Mouse (Mus musculus) liver, embryonic 15.5 days (tissue): Measurements from ENCODE around the gene Unc5c. TPM values are rescaled to one million over a fixed set of nuclear protein-coding genes. Genes with fewer than 3 reads are reported as not detected.

Experiments
- ATAC-seq: fragments of 200-750 bp; cut with Nextera tagmentation; 2 replicates; pipeline ENCODE4 v1.8.0; 2017; ENCODE audit warnings: moderate number of reproducible peaks, mild to moderate bottlenecking, moderate library complexity; ENCODE audit not compliant: insufficient read depth
- H3K27ac ChIP-seq: fragments of 300-500 bp; sonication (generic); replicated peaks from 2 replicates; pipeline ENCODE4 v1.5.1; 2015; ENCODE audit warnings: mild to moderate bottlenecking, inconsistent platforms
- H3K27me3 ChIP-seq: fragments of 300-500 bp; sonication (generic); 2 replicates; pipeline ENCODE4 v1.6.1; 2015; ENCODE audit warnings: mild to moderate bottlenecking, inconsistent platforms
- H3K36me3 ChIP-seq: fragments of 300-500 bp; sonication (generic); replicated peaks from 2 replicates; pipeline ENCODE4 v1.6.1; 2015; ENCODE audit warnings: moderate library complexity, mild to moderate bottlenecking, inconsistent platforms
- H3K4me1 ChIP-seq: fragments of 300-500 bp; sonication (generic); replicated peaks from 2 replicates; pipeline ENCODE4 v1.6.1; 2015; ENCODE audit warnings: inconsistent platforms
- H3K4me2 ChIP-seq: fragments of 300-500 bp; sonication (generic); 2 replicates; pipeline ENCODE4 v1.6.1; 2015; ENCODE audit warnings: moderate library complexity, mild to moderate bottlenecking, inconsistent platforms
- H3K4me3 ChIP-seq: fragments of 300-500 bp; sonication (generic); replicated peaks from 2 replicates; pipeline ENCODE4 v1.5.1; 2015; ENCODE audit warnings: mild to moderate bottlenecking, inconsistent platforms
- H3K9ac ChIP-seq: fragments of 300-500 bp; sonication (generic); 2 replicates; pipeline ENCODE4 v1.6.1; 2015; ENCODE audit warnings: moderate library complexity, mild to moderate bottlenecking, inconsistent platforms
- H3K9me3 ChIP-seq: fragments of 300-500 bp; sonication (generic); replicated peaks from 2 replicates; pipeline ENCODE4 v1.6.1; 2016; ENCODE audit warnings: inconsistent platforms
- WGBS: fragments of 180-500 bp; shearing (Covaris S2); methylation state at CpG from one replicate; pipeline ENCODE4 v1.1.7; 2015; ENCODE audit warnings: mixed read lengths; ENCODE audit not compliant: insufficient replicate concordance; 5-methylcytosine and 5-hydroxymethylcytosine counted together
- polyA plus RNA-seq: library from polyadenylated mRNA; unstranded; fragments of >200 nt; fragmentation: Nextera tagmentation; extraction: Ambion mirVana; gene quantifications from 2 replicates; pipeline ENCODE4 v1.2.1, GENCODE M21; 2015

The Unc5c gene
- polyA plus RNA-seq, 1 experiment from 2014 or later: 0.21 TPM

DNA sequence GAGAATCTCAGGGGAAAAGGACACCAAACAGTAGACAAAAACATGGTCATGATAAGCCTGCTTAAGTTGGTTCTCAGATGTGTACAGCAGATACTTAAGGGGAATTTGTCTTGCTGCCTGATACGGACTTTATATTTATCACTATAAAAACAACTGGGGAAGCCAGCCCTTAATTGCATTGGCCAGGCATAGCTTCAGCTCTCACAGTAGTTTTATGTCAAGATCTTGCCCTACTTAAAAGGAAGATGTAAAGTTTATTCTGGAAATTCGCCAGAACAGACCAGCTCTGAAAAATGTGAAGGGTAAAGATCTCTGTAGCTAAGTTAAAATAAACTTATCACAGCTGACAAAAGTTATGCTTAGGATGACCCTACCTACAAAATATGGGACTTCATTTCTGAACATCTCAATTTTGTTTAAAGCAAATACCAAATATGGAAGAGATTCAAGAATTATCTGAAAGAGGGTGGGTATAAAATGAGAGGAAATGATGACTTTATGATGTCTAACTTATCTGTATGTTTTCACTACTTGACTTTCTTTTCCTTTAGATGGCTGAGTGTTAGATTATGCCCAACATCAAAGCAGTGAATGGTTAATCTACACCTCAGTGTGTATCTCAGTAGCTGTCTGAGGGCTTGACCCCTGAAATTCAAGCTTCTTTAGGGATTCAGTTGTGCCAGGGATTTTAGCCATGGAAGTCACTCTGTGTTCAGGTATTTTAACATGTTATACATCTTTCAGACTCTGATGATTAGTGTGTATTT lies 18.8 kb downstream of the Unc5c start:
- WGBS: 54% methylated on average over 2 of the region's 2 CpGs

DNA sequence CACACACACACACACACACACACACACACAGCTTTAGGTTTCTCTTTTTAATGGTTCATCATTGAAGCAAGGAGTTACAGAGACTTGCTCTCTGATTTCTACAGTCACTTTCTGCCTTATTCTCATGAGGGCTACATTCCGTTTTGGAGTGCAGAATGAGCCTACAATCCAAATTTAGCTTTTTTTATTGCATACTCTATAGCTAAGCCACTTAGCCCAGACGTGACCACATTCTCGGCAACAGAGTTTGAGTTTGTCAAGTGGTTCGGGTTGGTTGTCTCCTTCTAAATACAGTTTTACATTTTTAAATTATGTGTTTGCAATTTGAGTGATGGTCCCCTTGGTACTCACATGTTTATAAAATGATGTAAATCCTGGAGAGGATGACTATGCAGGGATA lies 20.2 kb downstream of the Unc5c start:
- Histone ChIP-seq H3K9me3 (no peaks in the 10 kb centered on the region), H3K4me2 (no peak overlapping the region), H3K36me3 (no peaks in the 10 kb centered on the region), H3K27ac (no peak overlapping the region), H3K4me3 (no peak overlapping the region), H3K9ac (no peak overlapping the region), H3K27me3 (no peaks in the 10 kb centered on the region), H3K4me1 (no peaks in the 10 kb centered on the region)
- ATAC-seq: no peak
- 64% methylated on average over 4 of the region's 4 CpGs for WGBS

More for the DNA sequence above, 18.8 kb downstream of the Unc5c start:
- Histone ChIP-seq H3K36me3 (no peaks in the 10 kb centered on the region), H3K4me3 (no peak overlapping the region), H3K27me3 (no peaks in the 10 kb centered on the region), H3K9me3 (no peaks in the 10 kb centered on the region), H3K9ac (no peak overlapping the region), H3K27ac (no peak overlapping the region), H3K4me1 (no peaks in the 10 kb centered on the region), H3K4me2 (no peak overlapping the region)
- ATAC-seq: no peak

GRCm38 (mm10) chr3:141490647-141491046 lies 25.6 kb downstream of the Unc5c start:
- WGBS: 71% methylated on average over 1 of the region's 1 CpGs
- Histone ChIP-seq H3K36me3 (no peaks in the 10 kb centered on the region), H3K9me3 (no peaks in the 10 kb centered on the region), H3K27ac (no peak overlapping the region), H3K27me3 (no peaks in the 10 kb centered on the region), H3K4me1 (no peaks in the 10 kb centered on the region), H3K4me3 (no peak overlapping the region), H3K9ac (no peak overlapping the region), H3K4me2 (no peak overlapping the region)
- no peak for ATAC-seq

DNA sequence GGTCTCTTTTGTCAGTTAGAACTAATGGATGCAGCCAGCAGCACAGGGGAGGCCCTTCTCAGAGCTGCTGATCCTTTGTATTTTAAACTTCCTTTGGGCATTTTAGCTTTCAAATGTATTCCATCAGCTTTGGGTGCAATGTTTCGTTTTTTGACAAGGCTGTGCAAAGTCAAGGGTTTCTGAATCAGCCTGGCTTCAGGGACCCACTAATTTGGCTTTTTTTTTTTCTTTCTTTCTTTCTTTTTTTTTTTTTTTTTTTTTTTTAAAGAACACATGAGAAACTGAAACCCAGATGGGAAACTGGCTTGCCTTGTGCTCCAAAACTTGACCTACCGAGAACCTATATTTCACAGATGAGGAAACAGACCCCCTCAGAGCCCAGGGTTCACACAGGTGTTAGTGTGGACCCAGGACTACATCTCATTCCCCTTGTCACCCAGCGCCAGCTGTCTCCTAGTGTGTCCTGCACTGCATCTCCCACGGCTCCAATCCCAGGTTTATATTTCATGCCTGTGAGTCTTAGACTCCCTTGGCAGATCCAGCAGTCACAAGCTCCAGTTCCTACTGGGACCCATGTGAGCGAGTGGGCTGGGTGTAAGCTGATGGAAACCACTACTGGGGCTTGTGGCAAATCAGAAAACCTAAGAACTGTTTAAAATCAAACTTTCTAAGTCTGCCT lies 26.4 kb downstream of the Unc5c start:
- Histone ChIP-seq H3K27ac (no peak overlapping the region), H3K9me3 (no peaks in the 10 kb centered on the region), H3K4me1 (no peaks in the 10 kb centered on the region), H3K4me3 (no peak overlapping the region), H3K27me3 (no peaks in the 10 kb centered on the region), H3K36me3 (no peaks in the 10 kb centered on the region), H3K9ac (no peak overlapping the region), H3K4me2 (no peak overlapping the region)
- no peak for ATAC-seq
- WGBS: 36% methylated on average over 5 of the region's 5 CpGs

DNA sequence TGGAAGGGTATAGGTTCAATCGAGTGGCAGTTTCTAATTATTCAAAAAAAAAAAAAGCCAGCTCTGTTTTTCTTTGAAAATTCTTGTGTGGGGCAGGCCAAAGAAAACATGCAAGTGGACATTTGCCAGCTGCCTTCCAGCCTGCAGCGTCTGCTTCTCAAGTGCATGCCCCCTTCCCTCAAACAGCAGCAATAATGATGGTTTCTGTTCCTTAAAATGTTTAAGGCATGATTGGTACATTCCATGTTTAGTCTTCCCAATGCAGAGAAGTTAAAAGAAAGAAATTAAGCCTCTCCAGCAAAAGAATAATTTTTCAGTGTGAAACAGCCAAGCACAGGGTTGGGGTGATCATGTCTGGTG lies 26.9 kb downstream of the Unc5c start:
- Histone ChIP-seq H3K4me2 (no peak overlapping the region), H3K27me3 (no peaks in the 10 kb centered on the region), H3K27ac (no peak overlapping the region), H3K9me3 (no peaks in the 10 kb centered on the region), H3K36me3 (no peaks in the 10 kb centered on the region), H3K4me3 (no peak overlapping the region), H3K4me1 (no peaks in the 10 kb centered on the region), H3K9ac (no peak overlapping the region)
- no peak for ATAC-seq
- WGBS: 38% methylated on average over 2 of the region's 2 CpGs

DNA sequence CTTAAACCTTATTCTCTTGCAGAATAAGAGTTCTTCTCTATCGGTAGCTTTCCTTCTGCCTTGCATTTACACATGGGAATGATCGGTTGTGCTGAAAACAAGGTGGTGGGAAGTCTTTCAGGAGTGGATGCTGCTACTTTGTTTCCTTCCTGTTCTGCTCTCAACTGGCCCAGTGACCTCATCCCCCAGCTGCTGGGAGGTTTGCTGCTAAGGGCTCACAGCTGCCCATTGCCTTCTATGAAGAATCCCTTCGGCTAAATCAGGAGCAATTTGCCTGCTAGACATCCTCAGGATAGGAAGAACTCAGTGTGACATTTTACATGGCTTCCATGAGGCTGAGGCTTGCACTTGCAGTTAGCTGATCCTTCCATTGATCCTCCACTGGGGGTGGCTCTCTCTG lies 28.0 kb downstream of the Unc5c start:
- no peak overlapping the region for H3K4me3 ChIP-seq
- no peaks in the 10 kb centered on the region for H3K4me1 ChIP-seq
- no peaks in the 10 kb centered on the region for H3K36me3 ChIP-seq
- no peak for ATAC-seq
- H3K9ac ChIP-seq: no peak overlapping the region
- H3K27ac ChIP-seq: no peak overlapping the region
- WGBS: 28% methylated on average over 3 of the region's 3 CpGs
- H3K9me3 ChIP-seq: no peaks in the 10 kb centered on the region
- H3K4me2 ChIP-seq: no peak overlapping the region
- H3K27me3 ChIP-seq: no peaks in the 10 kb centered on the region

GRCm38 (mm10) chr3:141498348-141499056 lies 33.5 kb downstream of the Unc5c start:
- Histone ChIP-seq H3K4me1 (no peaks in the 10 kb centered on the region), H3K9me3 (no peaks in the 10 kb centered on the region), H3K36me3 (no peaks in the 10 kb centered on the region), H3K4me3 (no peak overlapping the region), H3K27ac (no peak overlapping the region), H3K4me2 (no peak overlapping the region), H3K27me3 (no peaks in the 10 kb centered on the region), H3K9ac (no peak overlapping the region)
- WGBS: 63% methylated on average over 4 of the region's 4 CpGs
- no peak for ATAC-seq

DNA sequence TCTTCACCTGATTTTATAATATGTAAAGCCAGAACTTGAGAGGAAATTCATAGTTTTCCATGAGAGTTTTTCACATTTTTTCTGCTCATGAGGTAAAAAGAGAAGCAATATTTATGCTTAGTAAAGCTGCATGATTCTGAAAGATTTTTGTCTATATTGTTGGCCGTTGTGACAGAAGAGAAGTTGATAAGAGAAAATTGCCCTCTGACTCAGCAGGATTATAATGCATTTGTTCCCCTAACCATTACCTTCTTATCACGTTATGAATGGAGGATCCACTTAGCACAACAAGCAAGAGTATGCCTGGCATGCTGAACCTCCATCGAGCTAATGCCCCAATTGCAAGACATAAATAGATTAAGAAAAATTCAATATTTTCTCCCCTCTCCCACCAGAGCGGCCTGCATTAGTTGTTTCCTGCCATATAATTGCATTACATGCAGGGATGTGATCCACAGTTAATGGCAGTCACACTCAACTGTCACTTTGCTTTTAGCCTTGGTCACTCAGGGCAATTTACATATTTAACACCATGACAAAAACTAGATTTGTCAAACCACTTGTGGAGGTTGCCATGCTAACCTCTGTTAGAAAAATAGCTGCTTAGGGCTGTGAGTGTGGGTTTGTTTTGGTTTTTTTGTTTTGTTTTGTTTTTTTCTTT lies 37.0 kb downstream of the Unc5c start:
- no peaks in the 10 kb centered on the region for H3K4me1 ChIP-seq
- WGBS: 40% methylated on average over 4 of the region's 4 CpGs
- ATAC-seq: no peak

DNA sequence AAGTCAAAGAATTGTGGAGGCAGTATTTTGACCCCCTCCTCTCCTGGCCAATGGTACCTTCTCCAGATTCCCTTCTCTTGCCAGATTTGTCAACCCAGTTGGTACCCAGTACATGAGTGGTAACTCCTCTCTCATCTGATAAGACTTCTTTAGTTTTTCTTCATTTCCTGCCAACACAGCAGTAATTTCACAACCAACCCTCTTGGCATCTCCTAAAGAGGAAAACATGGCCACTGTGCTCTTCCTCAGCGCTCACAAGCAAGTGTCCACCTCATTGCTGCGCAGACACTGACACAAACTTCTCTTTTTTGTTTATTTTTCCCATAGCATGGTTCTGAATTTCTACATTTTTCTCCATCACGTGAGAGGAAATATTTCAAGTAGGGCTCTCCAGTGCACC lies 38.3 kb downstream of the Unc5c start:
- no peak overlapping the region for H3K9ac ChIP-seq
- 58% methylated on average over 3 of the region's 3 CpGs for WGBS

More for the DNA sequence above, 37.0 kb downstream of the Unc5c start:
- no peaks in the 10 kb centered on the region for H3K27me3 ChIP-seq
- H3K4me3 ChIP-seq: no peak overlapping the region
- H3K27ac ChIP-seq: no peak overlapping the region
- no peaks in the 10 kb centered on the region for H3K36me3 ChIP-seq
- H3K9ac ChIP-seq: no peak overlapping the region
- no peaks in the 10 kb centered on the region for H3K9me3 ChIP-seq
- H3K4me2 ChIP-seq: no peak overlapping the region

GRCm38 (mm10) chr3:141509772-141510171 lies 44.8 kb downstream of the Unc5c start:
- H3K27ac ChIP-seq: no peak overlapping the region

More for the DNA sequence above, 38.3 kb downstream of the Unc5c start:
- Histone ChIP-seq H3K4me2 (no peak overlapping the region), H3K4me1 (no peaks in the 10 kb centered on the region), H3K27ac (no peak overlapping the region), H3K27me3 (no peaks in the 10 kb centered on the region), H3K36me3 (no peaks in the 10 kb centered on the region), H3K4me3 (no peak overlapping the region), H3K9me3 (no peaks in the 10 kb centered on the region)
- no peak for ATAC-seq

More at GRCm38 (mm10) chr3:141509772-141510171, 44.8 kb downstream of the Unc5c start:
- Histone ChIP-seq H3K4me3 (no peak overlapping the region), H3K9me3 (no peaks in the 10 kb centered on the region), H3K4me2 (no peak overlapping the region), H3K4me1 (no peaks in the 10 kb centered on the region), H3K27me3 (no peaks in the 10 kb centered on the region), H3K9ac (no peak overlapping the region), H3K36me3 (no peaks in the 10 kb centered on the region)
- no peak for ATAC-seq
- 26% methylated on average over 1 of the region's 1 CpGs for WGBS
